Mouse (Mus musculus) macrophage (primary cell): Measurements from ENCODE around the gene Ggact. TPM values are rescaled to one million over a fixed set of nuclear protein-coding genes. Genes with fewer than 3 reads are reported as not detected.

Source experiments
- H3K27ac ChIP-seq: fragments of 350-480 bp; formaldehyde crosslinking; 2 replicates; pipeline ENCODE4 v1.9.0; 2021
- H3K36me3 ChIP-seq: fragments of 350-480 bp; formaldehyde crosslinking; 2 replicates; pipeline ENCODE4 v1.9.0; 2021; ENCODE audit errors: inconsistent target
- H3K4me3 ChIP-seq: fragments of 350-480 bp; formaldehyde crosslinking; 2 replicates; pipeline ENCODE4 v1.9.0; 2021; ENCODE audit errors: inconsistent target
- H3K79me2 ChIP-seq: fragments of 350-480 bp; formaldehyde crosslinking; 2 replicates; pipeline ENCODE4 v1.9.0; 2021; ENCODE audit errors: inconsistent target
- WGBS: methylation state at CpG from one replicate; pipeline ENCODE4 v1.1.7; 2026; ENCODE audit warnings: inconsistent platforms; ENCODE audit not compliant: missing documents; 5-methylcytosine and 5-hydroxymethylcytosine counted together
- polyA plus RNA-seq: library from polyadenylated mRNA; stranded (reverse); fragments of 250-400 nt; gene quantifications from 3 replicates; pipeline ENCODE4 v1.2.4, GENCODE M21; 2018; ENCODE audit warnings: inconsistent platforms

Ggact gene
- polyA plus RNA-seq, 1 experiment from 2014 or later, result 9.9 TPM

DNA sequence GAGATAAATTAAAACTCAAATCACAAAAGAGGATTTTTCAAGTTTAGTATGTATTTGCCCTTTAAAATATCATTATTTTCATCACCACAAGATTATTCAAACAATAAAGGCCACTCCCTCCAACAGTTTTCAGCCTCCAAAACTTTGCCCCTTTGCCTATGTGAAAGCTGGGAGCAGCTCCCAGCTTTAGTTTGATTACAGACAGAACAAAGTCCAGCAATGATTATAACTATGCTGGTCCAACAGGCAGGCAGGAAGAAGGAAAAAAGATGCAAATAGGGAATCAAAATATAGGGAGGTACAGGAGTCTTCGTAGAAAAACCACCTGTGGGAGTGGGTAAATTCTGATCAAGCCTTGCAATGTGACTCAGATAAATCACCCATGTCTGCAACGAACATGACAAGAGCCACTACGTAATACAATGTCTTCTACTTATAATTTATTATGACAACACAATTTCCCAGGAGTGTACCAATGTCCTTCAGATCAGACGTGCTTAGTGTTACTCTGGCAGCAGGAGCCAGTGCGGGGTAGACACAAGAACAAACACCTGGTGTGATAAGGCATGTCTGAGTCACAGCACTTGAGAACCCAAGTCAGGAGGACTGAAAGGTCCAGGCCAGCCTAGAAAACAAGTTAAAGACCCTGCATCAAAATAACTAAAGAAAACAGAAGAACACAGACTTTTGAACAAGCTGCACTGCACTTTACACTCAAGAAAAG, 4.0 kb downstream of the Ggact start:
- Histone ChIP-seq H3K27ac (no peak overlapping the region), H3K79me2 (no peaks in the 10 kb centered on the region), H3K36me3 (no peaks in the 10 kb centered on the region), H3K4me3 (no peak overlapping the region)
- WGBS, result 90% methylated on average over 5 of the region's 5 CpGs

DNA sequence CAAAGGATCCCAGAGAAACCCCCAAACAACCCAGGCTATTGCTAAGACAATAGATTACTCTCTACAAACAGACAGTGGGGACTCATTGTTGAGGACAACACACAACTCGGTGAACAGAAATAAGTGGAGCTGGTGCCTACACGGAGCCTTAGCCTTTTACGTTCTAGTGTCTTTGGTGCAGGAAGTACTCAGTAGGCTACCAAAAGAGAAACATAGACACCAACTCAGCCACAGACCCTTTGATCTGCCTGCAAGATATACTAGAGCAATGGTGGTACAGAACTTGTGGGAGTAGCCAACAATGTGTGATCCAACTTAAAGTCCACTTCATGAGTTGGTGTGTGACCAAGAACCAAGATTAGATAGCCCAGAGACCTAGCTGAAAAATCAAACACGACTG, 5.5 kb downstream of the Ggact start:
- no peaks in the 10 kb centered on the region for H3K79me2 ChIP-seq
- no peak overlapping the region for H3K4me3 ChIP-seq
- WGBS, result 92% methylated on average over 4 of the region's 4 CpGs
- H3K36me3 ChIP-seq, result no peaks in the 10 kb centered on the region
- no peak overlapping the region for H3K27ac ChIP-seq

DNA sequence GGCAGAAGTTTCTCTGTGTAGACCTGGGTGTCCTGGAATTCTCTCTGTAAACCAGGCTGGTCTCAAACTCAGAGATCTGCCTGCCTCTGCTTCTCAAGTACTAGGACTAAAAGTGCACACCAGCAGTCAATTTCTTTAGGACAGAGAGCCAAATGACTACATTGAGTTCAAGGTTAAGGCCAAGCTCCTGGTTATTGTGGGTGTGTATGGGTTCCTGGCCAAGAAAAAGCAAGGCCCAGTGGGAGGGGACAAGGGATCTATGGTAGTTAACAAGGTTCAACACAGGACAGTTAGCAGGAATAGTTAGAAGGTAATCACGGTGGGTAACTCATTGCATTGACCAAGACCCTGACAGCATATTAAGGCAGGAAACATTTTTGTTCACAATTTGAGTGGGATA, 8.6 kb downstream of the Ggact start:
- no peaks in the 10 kb centered on the region for H3K36me3 ChIP-seq
- H3K27ac ChIP-seq, result no peak overlapping the region
- WGBS, result 100% methylated on average over 1 of the region's 1 CpGs

DNA sequence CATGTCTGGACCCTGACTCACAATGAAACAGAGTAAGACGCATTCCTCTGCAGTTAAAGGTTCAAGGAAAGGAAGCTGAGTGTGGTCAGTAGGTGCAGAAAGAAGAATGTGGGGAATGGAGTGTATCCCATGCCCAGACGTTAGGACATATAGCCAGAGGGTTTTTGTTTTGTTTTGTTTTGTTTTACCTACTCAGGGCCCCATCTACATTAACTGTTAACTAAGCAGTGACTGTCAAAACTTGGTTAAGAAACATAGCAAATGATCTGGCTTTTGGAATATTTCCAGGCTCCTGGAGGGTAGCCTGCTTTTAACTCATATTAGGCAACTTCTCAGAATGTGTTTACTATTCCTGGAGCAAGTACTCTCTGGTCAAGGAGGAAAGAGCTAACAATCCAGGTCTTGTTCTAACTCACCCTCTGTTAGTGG, 9.6 kb downstream of the Ggact start:
- 92% methylated on average over 2 of the region's 2 CpGs for whole genome bisulfite sequencing
- Histone ChIP-seq H3K36me3 (no peaks in the 10 kb centered on the region), H3K4me3 (no peak overlapping the region), H3K79me2 (no peaks in the 10 kb centered on the region), H3K27ac (no peak overlapping the region)

More for the DNA sequence above, 8.6 kb downstream of the Ggact start:
- Histone ChIP-seq H3K4me3 (no peak overlapping the region), H3K79me2 (no peaks in the 10 kb centered on the region)

DNA sequence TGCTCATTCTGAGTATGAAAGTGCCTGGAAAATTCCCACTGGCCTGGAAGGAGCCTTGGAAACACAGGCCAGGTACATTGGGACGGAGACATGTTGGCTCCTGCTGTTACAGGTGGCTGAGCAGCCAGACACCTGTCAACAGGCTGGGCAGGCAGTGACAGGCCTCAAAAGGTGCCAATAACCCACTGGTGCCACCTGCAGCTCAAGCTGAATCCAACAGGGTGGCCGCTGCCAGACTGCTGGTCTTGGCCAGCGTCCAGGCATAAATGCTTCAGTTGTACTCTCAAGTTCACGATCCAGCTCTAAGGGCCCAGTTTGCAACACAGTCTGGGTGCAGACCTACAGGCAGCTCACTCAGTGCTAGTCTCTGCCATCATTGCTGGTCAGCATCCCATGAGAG, 10.7 kb downstream of the Ggact start:
- Histone ChIP-seq H3K4me3 (no peak overlapping the region), H3K79me2 (no peaks in the 10 kb centered on the region), H3K27ac (no peak overlapping the region), H3K36me3 (no peaks in the 10 kb centered on the region)
- 71% methylated on average over 4 of the region's 4 CpGs for WGBS

DNA sequence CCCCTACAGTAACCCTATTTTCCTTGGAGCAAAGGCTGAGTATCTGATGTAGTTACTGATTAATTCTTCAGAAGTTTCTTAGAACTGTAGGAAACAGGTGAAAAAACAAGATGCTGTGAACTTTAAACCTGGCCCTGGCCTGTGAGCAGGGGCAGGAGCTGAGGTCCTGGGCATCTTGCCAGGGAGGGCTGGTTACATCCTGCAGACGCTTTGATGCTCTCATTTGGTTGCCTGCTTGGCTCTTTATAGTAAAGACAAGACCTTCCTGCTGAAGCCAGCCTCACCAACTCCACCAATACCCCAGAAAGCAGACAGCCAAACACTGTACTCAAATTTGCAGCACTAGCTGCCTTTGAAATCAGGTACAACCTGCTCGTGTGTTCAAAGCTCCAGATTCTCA, 11.4 kb downstream of the Ggact start:
- no peaks in the 10 kb centered on the region for H3K36me3 ChIP-seq
- no peaks in the 10 kb centered on the region for H3K79me2 ChIP-seq
- 73% methylated on average over 2 of the region's 2 CpGs for whole genome bisulfite sequencing
- no peak overlapping the region for H3K27ac ChIP-seq
- H3K4me3 ChIP-seq, result no peak overlapping the region

DNA sequence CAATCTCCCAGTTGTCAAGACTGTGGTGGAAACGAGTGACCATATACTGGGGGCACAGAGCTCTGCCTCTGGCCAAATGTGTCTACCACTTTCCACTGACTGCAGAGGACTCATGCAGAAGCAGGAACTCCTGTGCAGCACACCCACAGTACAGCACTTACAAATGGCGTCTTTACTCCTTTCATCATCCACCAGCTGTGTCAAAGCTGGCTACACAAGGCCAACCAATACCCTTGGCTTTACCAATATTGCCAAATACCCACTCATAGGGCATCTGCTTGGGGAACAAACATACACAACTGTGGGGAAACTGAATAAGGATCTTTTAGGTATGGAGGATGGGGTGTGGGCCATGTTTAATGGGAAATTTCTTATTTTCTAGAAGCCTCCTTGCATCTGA, 11.8 kb downstream of the Ggact start:
- no peak overlapping the region for H3K4me3 ChIP-seq
- 88% methylated on average over 2 of the region's 2 CpGs for WGBS
- no peak overlapping the region for H3K27ac ChIP-seq

DNA sequence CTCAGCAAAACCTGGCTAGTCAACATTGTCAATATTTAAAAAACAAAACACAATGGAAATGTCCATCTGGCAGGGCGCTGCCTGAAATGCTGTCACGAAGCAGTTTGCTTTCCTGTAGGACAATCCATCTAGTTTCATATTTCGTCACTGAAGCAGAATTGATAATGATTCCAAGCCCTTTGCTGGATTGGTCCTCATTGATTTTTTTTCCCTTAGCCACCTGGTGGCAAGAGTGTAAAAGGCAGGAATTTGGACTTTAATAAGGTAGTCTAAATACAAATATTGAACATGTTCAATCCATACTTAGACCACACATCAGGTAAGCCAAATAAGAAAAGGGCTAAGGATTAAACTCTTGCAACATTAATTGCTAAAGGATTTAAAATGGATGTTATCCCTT, 12.4 kb downstream of the Ggact start:
- Histone ChIP-seq H3K4me3 (no peak overlapping the region), H3K79me2 (no peaks in the 10 kb centered on the region), H3K27ac (no peak overlapping the region), H3K36me3 (no peaks in the 10 kb centered on the region)
- 97% methylated on average over 3 of the region's 3 CpGs for WGBS

More for the DNA sequence above, 11.8 kb downstream of the Ggact start:
- Histone ChIP-seq H3K36me3 (no peaks in the 10 kb centered on the region), H3K79me2 (no peaks in the 10 kb centered on the region)

DNA sequence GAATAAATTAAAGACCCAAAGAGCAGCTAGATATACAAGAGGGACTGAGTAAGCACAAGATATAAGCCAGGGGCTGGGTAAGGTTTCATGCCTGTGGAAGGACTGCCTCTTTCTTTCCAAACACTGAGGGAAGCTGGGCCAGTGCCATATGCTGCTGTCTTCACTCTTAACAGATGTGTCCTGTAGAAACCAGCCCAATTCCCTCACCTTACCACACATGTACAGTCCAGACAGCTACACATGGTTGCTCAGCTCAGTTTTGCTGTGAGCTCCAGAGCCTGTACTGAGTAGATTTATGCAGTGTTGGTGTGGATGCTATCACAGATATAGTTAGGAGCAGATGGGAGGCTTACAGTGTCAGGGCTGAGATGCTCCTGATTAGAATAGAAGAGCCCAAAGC, 12.9 kb downstream of the Ggact start:
- Histone ChIP-seq H3K79me2 (no peaks in the 10 kb centered on the region), H3K36me3 (no peaks in the 10 kb centered on the region), H3K27ac (no peak overlapping the region), H3K4me3 (no peak overlapping the region)

DNA sequence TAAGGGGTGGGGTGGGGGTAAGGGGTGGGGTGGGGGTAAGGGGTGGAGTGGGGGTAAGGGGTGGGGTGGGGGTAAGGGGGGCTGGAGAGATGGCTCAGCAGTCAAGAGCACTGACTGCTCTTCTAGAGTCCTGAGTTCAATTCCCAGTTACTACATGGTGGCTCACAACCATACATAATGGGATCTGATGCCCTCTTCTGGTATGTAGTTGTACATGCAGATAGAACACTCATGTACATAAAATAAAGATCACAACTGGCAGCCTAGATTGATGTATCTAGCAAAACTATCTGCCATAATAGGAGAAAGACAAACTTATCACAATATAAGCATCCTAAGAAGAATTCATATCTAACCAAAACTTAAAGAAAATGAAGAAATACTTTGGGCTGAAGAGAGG, 15.0 kb downstream of the Ggact start:
- no peak overlapping the region for H3K4me3 ChIP-seq
- no peaks in the 10 kb centered on the region for H3K79me2 ChIP-seq

DNA sequence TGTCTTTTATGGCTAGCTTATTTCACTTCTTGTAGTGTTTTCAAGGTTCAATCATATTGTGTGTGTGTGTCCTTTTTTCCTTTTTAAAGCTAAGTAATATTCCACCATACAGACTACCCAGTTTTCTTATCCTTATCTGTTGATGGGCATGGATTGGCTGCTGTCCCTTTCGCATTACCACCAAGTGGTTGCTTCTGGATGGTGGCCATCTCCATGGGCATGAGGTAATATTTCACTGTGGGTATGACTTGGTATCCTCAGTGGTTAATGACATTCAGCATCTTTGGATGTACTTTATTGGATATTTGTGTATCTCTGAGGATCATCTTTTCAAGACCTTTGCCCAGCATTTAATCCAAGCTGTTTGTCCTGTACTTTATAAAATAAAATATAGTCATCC, 17.5 kb downstream of the Ggact start:
- Histone ChIP-seq H3K4me3 (no peak overlapping the region), H3K27ac (no peak overlapping the region), H3K36me3 (peaks cover 6% of the 10 kb centered on the region; the same call in 1 of the 2 replicates), H3K79me2 (no peaks in the 10 kb centered on the region)
- WGBS, result 100% methylated on average over 1 of the region's 1 CpGs

More for the DNA sequence above, 15.0 kb downstream of the Ggact start:
- Histone ChIP-seq H3K27ac (no peak overlapping the region), H3K36me3 (no peaks in the 10 kb centered on the region)

DNA sequence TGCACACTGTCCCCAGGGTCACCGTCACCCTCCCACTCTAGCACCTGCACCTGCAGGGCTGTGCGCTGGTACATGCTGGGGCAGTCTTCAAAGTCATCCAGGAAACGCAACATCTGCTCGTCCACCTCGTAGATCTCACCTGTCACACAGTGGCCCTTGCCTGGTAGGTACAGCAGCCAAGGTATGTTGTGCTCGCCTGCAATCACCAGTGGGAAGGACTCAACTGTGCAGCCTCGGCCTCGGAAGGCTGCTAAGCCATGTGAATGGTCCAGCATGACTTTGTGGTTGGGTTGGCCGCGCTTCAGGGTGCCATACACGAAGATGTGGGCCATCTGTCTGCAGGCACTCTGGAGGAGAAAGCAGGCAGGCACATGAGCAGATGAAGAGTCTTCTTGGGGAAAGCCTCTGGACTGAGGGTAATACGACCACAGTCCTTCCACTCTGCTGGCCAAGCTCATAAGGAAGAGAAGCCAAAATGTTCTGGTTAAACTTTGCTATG, 22.0 kb downstream of the Ggact start:
- Histone ChIP-seq H3K36me3 (peaks cover 6% of the 10 kb centered on the region; the same call in 1 of the 2 replicates), H3K79me2 (no peaks in the 10 kb centered on the region), H3K27ac (no peak overlapping the region), H3K4me3 (no peak overlapping the region)
- 87% methylated on average over 12 of the region's 12 CpGs for WGBS

DNA sequence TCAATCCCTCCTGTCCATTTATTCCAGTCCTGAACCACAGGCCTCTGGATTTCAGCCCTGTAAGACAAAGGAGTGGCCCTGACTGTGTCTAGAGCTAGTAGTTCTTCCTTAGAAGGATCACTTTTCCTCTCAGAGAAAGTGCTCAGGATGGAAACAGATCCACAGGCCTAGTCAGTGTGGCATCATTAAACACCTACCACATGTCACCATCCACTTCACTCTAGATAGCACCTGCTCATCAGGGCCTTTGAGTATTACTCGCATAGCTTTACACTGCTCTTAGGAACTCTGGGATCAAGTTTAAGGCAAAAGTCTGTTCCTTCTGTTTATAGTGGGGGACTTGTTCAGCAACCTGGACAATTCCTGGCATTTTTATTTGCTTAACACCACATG, 25.1 kb downstream of the Ggact start:
- 100% methylated on average over 1 of the region's 1 CpGs for WGBS
- H3K79me2 ChIP-seq, result no peaks in the 10 kb centered on the region
- H3K27ac ChIP-seq, result no peak overlapping the region
- H3K36me3 ChIP-seq, result peaks cover 6% of the 10 kb centered on the region; the same call in 1 of the 2 replicates
- H3K4me3 ChIP-seq, result no peak overlapping the region

DNA sequence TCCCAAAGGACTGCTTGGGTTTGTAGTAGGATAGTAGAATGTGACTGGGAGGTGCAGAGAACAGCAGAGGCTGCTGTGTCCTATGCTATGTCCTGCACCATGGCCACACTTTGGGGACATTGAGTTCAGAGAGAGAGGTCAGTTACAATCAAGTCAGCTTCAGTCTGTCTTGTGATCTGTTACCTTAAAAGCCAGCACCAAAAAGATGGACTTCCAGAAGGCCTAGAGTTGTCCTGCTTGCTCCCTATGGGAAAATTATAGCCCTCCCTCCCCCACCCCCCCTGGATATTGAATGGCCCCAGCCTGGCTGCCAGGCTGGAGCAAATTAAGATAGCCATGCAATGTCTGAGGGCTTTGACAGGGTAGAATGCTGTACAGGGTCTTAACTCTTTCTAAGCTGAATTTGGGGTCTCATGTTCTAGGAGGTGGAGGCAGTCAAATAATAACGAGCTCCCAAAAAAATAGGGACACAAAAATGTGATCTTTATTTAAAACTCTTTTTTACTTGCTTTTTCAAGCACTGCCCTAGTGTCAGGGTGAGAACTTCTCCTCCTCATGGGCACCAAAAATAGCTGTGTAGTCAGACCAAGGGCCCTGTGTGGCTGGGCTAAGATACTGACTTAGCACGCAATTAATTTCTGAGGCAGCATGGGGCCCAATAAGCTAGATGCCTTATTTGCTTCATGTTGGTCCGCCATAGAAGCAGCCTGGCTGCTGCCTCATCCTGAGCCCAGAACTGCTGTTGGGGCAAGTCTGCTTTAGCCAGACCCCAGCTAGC, 25.7 kb downstream of the Ggact start:
- 98% methylated on average over 3 of the region's 3 CpGs for WGBS
- H3K27ac ChIP-seq, result no peak overlapping the region
- H3K4me3 ChIP-seq, result no peak overlapping the region
- H3K79me2 ChIP-seq, result no peaks in the 10 kb centered on the region
- H3K36me3 ChIP-seq, result peaks cover 6% of the 10 kb centered on the region; the same call in 1 of the 2 replicates

DNA sequence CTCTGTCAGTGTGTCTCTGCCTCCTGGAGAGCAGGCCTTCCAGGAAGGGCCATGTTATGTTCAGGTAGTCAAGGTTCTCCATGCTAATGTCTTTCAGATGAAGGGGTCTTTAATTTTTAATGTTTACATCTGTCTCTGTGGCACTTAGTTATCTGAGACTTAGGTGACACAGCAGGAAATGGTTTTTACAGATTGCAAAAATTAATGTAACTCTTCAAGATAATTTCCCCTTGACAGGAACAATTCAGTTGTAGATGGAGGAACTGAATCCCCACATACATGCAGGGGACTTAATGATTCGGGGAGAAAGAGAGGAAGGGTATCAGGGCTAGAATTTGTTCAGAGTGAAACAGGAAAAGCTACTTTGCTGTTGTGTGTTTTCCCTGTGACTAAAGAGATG, 26.3 kb downstream of the Ggact start:
- Histone ChIP-seq H3K4me3 (no peak overlapping the region), H3K36me3 (peaks cover 6% of the 10 kb centered on the region; the same call in 1 of the 2 replicates), H3K79me2 (no peaks in the 10 kb centered on the region), H3K27ac (no peak overlapping the region)
- WGBS, result 44% methylated on average over 1 of the region's 1 CpGs
